Mouse (Mus musculus): ENCODE results near the gene Slc26a10. TPM values are rescaled to one million over a fixed set of nuclear protein-coding genes. Genes with fewer than 3 reads are reported as not detected.
A peak's percentile ranks its signal among the peaks of the same experiment; 100 is the strongest.

The Slc26a10 gene
- polyA plus RNA-seq, 1 experiment from 2014 or later: 1.6 TPM

DNA sequence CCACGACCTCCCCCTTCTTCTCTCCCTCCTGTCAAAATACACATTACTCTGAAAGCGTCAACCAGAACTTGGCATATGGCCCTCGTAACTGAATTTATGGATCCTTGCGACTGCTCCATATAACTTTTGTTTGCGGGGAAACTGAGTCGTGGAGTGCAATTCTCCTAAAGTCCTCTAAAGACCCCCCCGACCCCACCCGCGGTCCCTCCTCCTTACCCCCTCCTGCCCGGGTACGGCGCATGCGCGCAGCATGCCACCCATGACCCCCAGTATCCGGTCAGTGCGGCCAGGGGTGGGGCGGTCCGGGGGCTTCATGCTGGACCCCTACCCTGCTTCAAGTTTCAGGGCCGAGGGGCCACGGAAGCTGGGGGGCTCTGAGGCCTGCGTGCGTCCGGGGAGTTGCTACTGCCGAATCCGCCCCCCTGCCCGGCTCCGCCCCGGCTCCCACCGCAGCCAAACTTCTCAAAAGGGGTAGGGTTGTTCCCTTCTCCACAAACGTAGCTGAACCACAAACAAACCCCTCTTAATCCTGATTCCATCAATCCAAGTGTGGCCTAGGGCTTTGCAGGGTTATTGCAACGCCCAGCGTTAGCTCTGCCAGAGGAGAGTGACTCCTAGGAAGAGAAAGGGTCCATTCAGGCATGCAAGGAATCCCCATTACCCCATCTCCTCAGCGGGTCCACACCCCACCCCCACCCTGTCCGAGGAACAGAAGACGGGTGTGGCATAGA is 9.4 kb upstream of the Slc26a10 start, which contains the start of gene Arhgef25:
TSS of gene Arhgef25 (minus strand) at position 433 of the 731 bp plus-strand sequence.
- WGBS: 1% methylated on average over 35 of the region's 35 CpGs
- Histone ChIP-seq H3K4me3 (replicated peaks) (peak within 1 kb of the TSS; percentile 74), H3K4me1 (peaks cover 65% of the 10 kb centered on the region), H3K27me3 (no peaks in the 10 kb centered on the region), H3K27ac (replicated peaks) (peak within 1 kb of the TSS; percentile 98), H3K9ac (peak within 1 kb of the TSS; percentile 74), H3K9me3 (replicated peaks) (no peaks in the 10 kb centered on the region), H3K4me2 (replicated peaks) (peak within 1 kb of the TSS; percentile 93), H3K36me3 (peaks cover 47% of the 10 kb centered on the region)
- peak; percentile 66 for ATAC-seq (ENCODE audit: insufficient number of reproducible peaks, low FRiP score, low TSS enrichment, low read depth)

GRCm38 (mm10) chr10:127189116-127189650 is 8.7 kb upstream of the Slc26a10 start:
- H3K36me3 ChIP-seq: peaks cover 53% of the 10 kb centered on the region
- ATAC-seq (ENCODE audit: insufficient number of reproducible peaks, low FRiP score, low TSS enrichment, low read depth): peak; percentile 11; the same call in 1 of the 2 replicates
- H3K27me3 ChIP-seq: peaks cover 5% of the 10 kb centered on the region; the same call in 1 of the 2 replicates
- peak overlapping the region; percentile 93 for H3K4me2 ChIP-seq (replicated peaks)
- H3K4me1 ChIP-seq: peaks cover 65% of the 10 kb centered on the region
- H3K27ac ChIP-seq (replicated peaks): peak overlapping the region; percentile 98
- WGBS: under 1% methylated on average over 26 of the region's 26 CpGs
- peak overlapping the region; percentile 74 for H3K9ac ChIP-seq
- H3K9me3 ChIP-seq (replicated peaks): no peaks in the 10 kb centered on the region
- peak overlapping the region; percentile 74 for H3K4me3 ChIP-seq (replicated peaks)

- H3K36me3 ChIP-seq: peaks cover 59% of the 10 kb centered on the region
- peak overlapping the region; percentile 93 for H3K4me2 ChIP-seq (replicated peaks)
- H3K27me3 ChIP-seq: peaks cover 5% of the 10 kb centered on the region; the same call in 1 of the 2 replicates
- no peaks in the 10 kb centered on the region for H3K9me3 ChIP-seq (replicated peaks)
- peaks cover 69% of the 10 kb centered on the region for H3K4me1 ChIP-seq
- ATAC-seq (ENCODE audit: insufficient number of reproducible peaks, low FRiP score, low TSS enrichment, low read depth): peak; percentile 83
- peak overlapping the region; percentile 74 for H3K4me3 ChIP-seq (replicated peaks)
- H3K27ac ChIP-seq (replicated peaks): peak overlapping the region; percentile 98
- H3K9ac ChIP-seq: peak overlapping the region; percentile 74
- WGBS: under 1% methylated on average over 44 of the region's 46 CpGs
Measured at GRCm38 (mm10) chr10:127188465-127189115, 8.1 kb upstream of the Slc26a10 start.

- H3K36me3 ChIP-seq: peaks cover 57% of the 10 kb centered on the region
- under 1% methylated on average over 19 of the region's 21 CpGs for WGBS
- H3K4me3 ChIP-seq (replicated peaks): peak overlapping the region; percentile 74
- H3K27me3 ChIP-seq: peaks cover 5% of the 10 kb centered on the region; the same call in 1 of the 2 replicates
- H3K4me1 ChIP-seq: peaks cover 66% of the 10 kb centered on the region
- H3K27ac ChIP-seq (replicated peaks): peak overlapping the region; percentile 98
- no peaks in the 10 kb centered on the region for H3K9me3 ChIP-seq (replicated peaks)
- no peak for ATAC-seq (ENCODE audit: insufficient number of reproducible peaks, low FRiP score, low TSS enrichment, low read depth)
- H3K9ac ChIP-seq: peak overlapping the region; percentile 74
- peak overlapping the region; percentile 93 for H3K4me2 ChIP-seq (replicated peaks)
Measured at GRCm38 (mm10) chr10:127188079-127188453, 7.6 kb upstream of the Slc26a10 start.

DNA sequence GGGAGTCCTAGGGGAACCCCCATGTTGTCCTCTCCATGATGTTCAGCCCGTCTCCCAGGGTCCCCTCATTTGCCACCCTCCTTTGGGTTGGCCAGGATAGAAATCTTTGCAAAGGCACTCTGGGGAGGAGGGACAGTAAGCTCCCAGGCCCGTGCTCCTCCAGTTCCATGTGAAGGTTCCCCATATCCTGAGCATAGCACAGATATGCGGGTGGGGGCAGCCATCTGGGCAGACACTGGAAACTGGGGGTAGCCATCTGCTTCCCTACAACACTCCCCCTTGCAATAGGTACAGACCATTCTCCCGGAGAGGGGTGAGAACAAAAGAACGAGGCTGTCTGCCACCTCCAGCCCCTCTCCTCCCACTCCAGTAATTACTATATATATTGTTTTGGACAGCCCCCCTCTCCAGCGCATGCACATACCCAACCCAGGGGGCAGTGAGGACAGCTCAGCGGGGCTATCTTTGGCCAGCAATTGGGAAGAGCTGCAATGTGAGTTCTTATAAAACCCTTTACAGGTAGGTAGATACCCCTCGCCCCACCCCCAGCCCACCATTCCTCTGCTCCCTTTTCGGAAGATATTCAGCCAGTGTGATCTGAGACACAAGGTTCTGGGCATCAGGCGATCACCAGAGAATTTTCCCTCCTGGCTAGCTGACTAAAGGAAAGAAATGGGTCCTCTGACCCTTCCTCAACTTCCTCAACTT is 7.1 kb upstream of the Slc26a10 start:
- Histone ChIP-seq H3K27ac (replicated peaks) (peak overlapping the region; percentile 98), H3K4me3 (replicated peaks) (peak overlapping the region; percentile 74), H3K4me1 (peaks cover 61% of the 10 kb centered on the region), H3K36me3 (peaks cover 55% of the 10 kb centered on the region), H3K4me2 (replicated peaks) (peak overlapping the region; percentile 93), H3K27me3 (peaks cover 8% of the 10 kb centered on the region), H3K9ac (peak overlapping the region; percentile 74; the same call in 1 of the 2 replicates), H3K9me3 (replicated peaks) (no peaks in the 10 kb centered on the region)
- ATAC-seq (ENCODE audit: insufficient number of reproducible peaks, low FRiP score, low TSS enrichment, low read depth): no peak
- 51% methylated on average over 10 of the region's 10 CpGs for WGBS

- Histone ChIP-seq H3K9ac (no peak overlapping the region), H3K36me3 (peaks cover 54% of the 10 kb centered on the region), H3K27me3 (peaks cover 9% of the 10 kb centered on the region), H3K27ac (replicated peaks) (no peak overlapping the region), H3K4me3 (replicated peaks) (no peak overlapping the region), H3K4me2 (replicated peaks) (no peak overlapping the region), H3K4me1 (peaks cover 56% of the 10 kb centered on the region), H3K9me3 (replicated peaks) (no peaks in the 10 kb centered on the region)
- 79% methylated on average over 1 of the region's 1 CpGs for WGBS
- ATAC-seq (ENCODE audit: insufficient number of reproducible peaks, low FRiP score, low TSS enrichment, low read depth): no peak
Measured at GRCm38 (mm10) chr10:127186451-127186850, 6.0 kb upstream of the Slc26a10 start.

GRCm38 (mm10) chr10:127185506-127185905 is 5.1 kb upstream of the Slc26a10 start:
- Histone ChIP-seq H3K9me3 (replicated peaks) (no peaks in the 10 kb centered on the region), H3K36me3 (peaks cover 44% of the 10 kb centered on the region), H3K4me1 (peaks cover 50% of the 10 kb centered on the region), H3K9ac (no peak overlapping the region), H3K4me2 (replicated peaks) (no peak overlapping the region), H3K27ac (replicated peaks) (no peak overlapping the region), H3K27me3 (peaks cover 18% of the 10 kb centered on the region), H3K4me3 (replicated peaks) (no peak overlapping the region)
- ATAC-seq (ENCODE audit: insufficient number of reproducible peaks, low FRiP score, low TSS enrichment, low read depth): no peak
- 81% methylated on average over 15 of the region's 15 CpGs for WGBS

DNA sequence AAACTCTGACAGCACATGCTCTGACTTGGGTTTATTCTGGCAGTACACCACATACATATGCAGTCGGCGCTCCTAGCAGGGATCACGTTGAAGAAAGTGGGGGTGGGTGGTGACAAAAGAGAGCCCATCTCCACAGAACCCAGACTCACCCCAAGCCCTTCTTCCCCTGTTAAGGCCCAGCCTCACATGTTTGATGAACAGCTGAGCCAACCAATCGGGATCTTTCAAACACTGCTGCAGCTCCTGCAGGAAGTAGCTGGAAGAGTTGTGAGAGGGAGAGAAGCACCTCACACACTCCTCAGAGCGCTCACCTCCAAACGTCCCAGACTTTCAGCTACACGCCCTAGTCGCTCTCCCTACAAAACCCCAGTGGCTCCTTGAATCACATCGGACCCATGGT is 4.7 kb upstream of the Slc26a10 start:
- peaks cover 22% of the 10 kb centered on the region for H3K27me3 ChIP-seq
- no peak overlapping the region for H3K27ac ChIP-seq (replicated peaks)
- 67% methylated on average over 9 of the region's 9 CpGs for WGBS
- no peak overlapping the region for H3K9ac ChIP-seq
- peaks cover 44% of the 10 kb centered on the region for H3K36me3 ChIP-seq
- no peak for ATAC-seq (ENCODE audit: insufficient number of reproducible peaks, low FRiP score, low TSS enrichment, low read depth)
- H3K4me1 ChIP-seq: peaks cover 50% of the 10 kb centered on the region
- H3K4me2 ChIP-seq (replicated peaks): no peak overlapping the region
- no peak overlapping the region for H3K4me3 ChIP-seq (replicated peaks)
- no peaks in the 10 kb centered on the region for H3K9me3 ChIP-seq (replicated peaks)

- 14% methylated on average over 20 of the region's 20 CpGs for WGBS
- Histone ChIP-seq H3K4me1 (peaks cover 43% of the 10 kb centered on the region), H3K36me3 (peaks cover 44% of the 10 kb centered on the region), H3K9me3 (replicated peaks) (no peaks in the 10 kb centered on the region), H3K27ac (replicated peaks) (no peak overlapping the region), H3K4me3 (replicated peaks) (peak overlapping the region; percentile 12; the same call in 1 of the 2 replicates), H3K9ac (no peak overlapping the region), H3K4me2 (replicated peaks) (peak overlapping the region; percentile 36), H3K27me3 (peaks cover 35% of the 10 kb centered on the region)
- ATAC-seq (ENCODE audit: insufficient number of reproducible peaks, low FRiP score, low TSS enrichment, low read depth): no peak
Measured at GRCm38 (mm10) chr10:127183759-127184158, 3.3 kb upstream of the Slc26a10 start.

DNA sequence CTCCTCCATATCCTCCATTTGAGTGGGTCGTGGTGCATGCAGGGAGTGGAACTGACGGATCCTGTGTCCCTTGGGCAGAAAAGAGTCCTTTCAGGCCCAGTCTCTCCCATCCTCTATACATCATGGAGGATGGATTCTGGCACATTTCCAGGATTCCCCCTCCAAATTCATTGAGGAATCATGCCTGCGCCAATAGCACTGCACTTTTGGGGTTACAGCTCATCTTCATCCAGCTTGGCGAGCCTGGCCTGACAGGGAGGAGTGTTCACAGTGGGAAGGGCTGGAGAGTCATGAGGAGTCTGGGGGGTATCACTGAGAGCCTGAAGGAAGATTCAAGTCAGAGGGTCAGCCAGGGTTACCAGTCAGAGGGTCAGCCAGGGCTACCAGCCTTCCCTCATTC is 2.2 kb upstream of the Slc26a10 start:
- no peak overlapping the region for H3K9ac ChIP-seq
- ATAC-seq (ENCODE audit: insufficient number of reproducible peaks, low FRiP score, low TSS enrichment, low read depth): no peak
- H3K36me3 ChIP-seq: peaks cover 44% of the 10 kb centered on the region
- H3K4me2 ChIP-seq (replicated peaks): no peak overlapping the region
- no peaks in the 10 kb centered on the region for H3K9me3 ChIP-seq (replicated peaks)
- no peak overlapping the region for H3K27ac ChIP-seq (replicated peaks)
- H3K27me3 ChIP-seq: peaks cover 46% of the 10 kb centered on the region
- peaks cover 48% of the 10 kb centered on the region for H3K4me1 ChIP-seq
- H3K4me3 ChIP-seq (replicated peaks): no peak overlapping the region
- WGBS: 87% methylated on average over 4 of the region's 4 CpGs

GRCm38 (mm10) chr10:127181566-127181965 is 1.1 kb upstream of the Slc26a10 start:
- Histone ChIP-seq H3K4me1 (peaks cover 45% of the 10 kb centered on the region), H3K4me3 (replicated peaks) (no peak overlapping the region), H3K9me3 (replicated peaks) (no peaks in the 10 kb centered on the region), H3K27ac (replicated peaks) (no peak overlapping the region), H3K4me2 (replicated peaks) (no peak overlapping the region), H3K27me3 (peaks cover 57% of the 10 kb centered on the region), H3K9ac (no peak overlapping the region), H3K36me3 (peaks cover 39% of the 10 kb centered on the region)
- no peak for ATAC-seq (ENCODE audit: insufficient number of reproducible peaks, low FRiP score, low TSS enrichment, low read depth)
- 71% methylated on average over 6 of the region's 6 CpGs for WGBS

All from embryonic facial prominence, embryonic 15.5 days (tissue).